Comparison of ENCODE assay signal across 15 mouse cellular contexts in the genomic region with DNA sequence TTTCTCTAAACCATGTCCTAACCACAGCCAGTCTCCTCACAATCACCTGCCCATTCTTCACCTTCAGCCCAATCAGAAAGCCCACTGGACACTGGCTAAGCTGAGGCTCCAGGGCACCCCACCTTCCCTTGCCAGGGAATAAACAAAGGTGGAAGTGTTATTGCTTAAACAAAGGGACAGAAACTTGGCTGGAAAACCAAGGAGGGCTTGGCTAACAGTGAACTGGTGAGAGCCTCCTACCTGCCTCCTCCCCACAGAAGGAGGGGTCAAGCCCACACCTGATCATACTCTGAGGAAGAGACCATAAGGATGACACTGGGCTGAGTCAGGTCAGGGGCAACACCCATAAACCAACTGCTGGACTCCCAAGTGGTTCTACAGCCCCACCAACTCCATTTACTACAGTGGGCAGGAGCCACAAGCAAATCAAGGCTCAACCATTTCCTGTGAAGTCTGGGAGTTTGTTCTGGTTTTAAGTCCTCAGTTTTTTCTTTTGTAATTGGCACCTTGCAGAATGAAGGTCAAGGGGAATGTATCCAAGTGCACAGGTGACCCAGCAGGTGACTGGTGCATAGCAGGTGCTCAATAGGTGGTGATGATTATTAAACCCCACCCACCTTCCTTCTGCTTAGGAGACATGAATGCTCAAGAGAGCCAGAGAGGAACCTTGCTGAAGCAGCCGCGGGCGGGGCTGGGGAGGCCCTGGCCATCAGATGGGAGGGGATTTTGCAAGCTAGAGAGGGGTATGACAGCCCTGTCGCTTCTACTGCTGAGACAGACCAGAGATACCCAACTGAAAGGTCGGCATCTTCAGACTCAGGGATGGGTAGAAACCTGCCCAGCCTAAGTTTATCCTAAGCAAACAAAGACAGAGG. TPM values are rescaled to one million over a fixed set of nuclear protein-coding genes. Genes with fewer than 3 reads are reported as not detected.
DNase-seq lines count a peak whose midpoint lies in the region; ATAC-seq and TF ChIP-seq lines count a peak whose summit lies in the region.
"Had no signal": no experiment of that assay in that cellular context is flagged by ENCODE, and none has a peak within 500 bp of the region (broad histone marks: within the 10 kb centered on the region; RNA-seq: fewer than 3 reads in every experiment).

No protein-coding gene starts in this region.

- H3K4me1 ChIP-seq in heart, embryonic 13.5 days: peaks cover 96% of the 10 kb centered on the region
- H3K4me1 ChIP-seq in ES-E14 (ENCODE audit: control insufficient read depth in 2 of 2, insufficient read depth in 2 of 2, low read length in 2 of 2, poor library complexity in 1 of 2): peaks cover 4 to 77% of the 10 kb centered on the region in 2 experiments
- peaks cover 57% of the 10 kb centered on the region for H3K4me1 ChIP-seq in kidney, adult 2 months (ENCODE audit: control insufficient read depth, insufficient read depth, low read length)
- H3K4me1 ChIP-seq: hindbrain, embryonic 15.5 days had no signal

- peak overlapping the region; percentile 63 for H3K9ac ChIP-seq in heart, embryonic 13.5 days
- H3K9ac ChIP-seq in ES-E14 (ENCODE audit: insufficient read depth, low read depth, low read length, poor library complexity, severe bottlenecking): no peak overlapping the region
- H3K9ac ChIP-seq: hindbrain, embryonic 15.5 days; neural tube, embryonic 12.5 days had no signal

- no peak for TF ChIP-seq CTCF in kidney, adult 2 months (conservative IDR thresholded peaks at IDR 0.05; ENCODE audit: insufficient read depth, insufficient read length, low read depth, low read length)

- no peak overlapping the region for H3K27ac ChIP-seq in heart, embryonic 13.5 days (replicated peaks)
- 0 out of 2 replicates have a peak overlapping the region, but pooled peaks have one; percentile 49 for H3K27ac ChIP-seq in ES-E14 (ENCODE audit: insufficient read depth, low read depth, low read length, poor library complexity, severe bottlenecking)
- H3K27ac ChIP-seq in kidney, adult 2 months (ENCODE audit: insufficient read depth, low read depth, low read length): peak overlapping the region; percentile 98
- H3K27ac ChIP-seq: hindbrain, embryonic 15.5 days; neural tube, embryonic 12.5 days had no signal

- TF ChIP-seq POLR2A in kidney, adult 2 months (IDR thresholded peaks at IDR 0.05; ENCODE audit: low read depth, low read length): no peak

- H3K36me3 ChIP-seq in heart, embryonic 13.5 days: no peaks in the 10 kb centered on the region
- peaks cover 2% of the 10 kb centered on the region; the same call in 1 of the 2 replicates for H3K36me3 ChIP-seq in ES-E14 (ENCODE audit: control insufficient read depth, insufficient read depth, low read length, poor library complexity, severe bottlenecking)
- H3K36me3 ChIP-seq in kidney, adult 2 months (ENCODE audit: control insufficient read depth, insufficient read depth, low read length): peaks cover under 1% of the 10 kb centered on the region; the same call in 1 of the 2 replicates
- H3K36me3 ChIP-seq: hindbrain, embryonic 15.5 days; neural tube, embryonic 12.5 days had no signal

- H3K4me3 ChIP-seq in heart, embryonic 13.5 days: no peak overlapping the region
- H3K4me3 ChIP-seq in ES-E14 (ENCODE audit: insufficient read depth in 1 of 2, low read depth in 1 of 2, low read length in 2 of 2, poor library complexity in 1 of 2, severe bottlenecking in 1 of 2): no peak overlapping the region; a peak in 1 of 4 replicates
- no peak overlapping the region; the same call in 1 of the 2 replicates for H3K4me3 ChIP-seq in kidney, adult 2 months (ENCODE audit: insufficient read depth, low read depth, low read length)
- H3K4me3 ChIP-seq: hindbrain, embryonic 15.5 days; neural tube, embryonic 12.5 days had no signal

- H3K27me3 ChIP-seq in heart, embryonic 13.5 days (replicated peaks): no peaks in the 10 kb centered on the region
- H3K27me3 ChIP-seq in kidney, adult 2 months (replicated peaks; ENCODE audit: control insufficient read depth, insufficient read depth, low read length): no peaks in the 10 kb centered on the region
- H3K27me3 ChIP-seq: hindbrain, embryonic 15.5 days; neural tube, embryonic 12.5 days had no signal

- no peak for DNase-seq in heart, adult 11 months
- DNase-seq in ES-E14 (ENCODE audit: low read depth, low spot score): no peak
- DNase-seq in kidney, adult 2 months: peak; percentile 81
- peak; percentile 68 for DNase-seq in lung, postnatal 36 days
- DNase-seq in B cell, adult 2 months: no peak
- DNase-seq in natural killer cell, adult 2 months (ENCODE audit: low spot score in 2 of 2): no peak
- no peak for DNase-seq in adrenal gland, postnatal 14 days
- DNase-seq: gastrocnemius, postnatal 10 days; right cerebral cortex, postnatal 4 days had no signal

- WGBS in heart, embryonic 13.5 days: 26% methylated on average over 5 of the region's 5 CpGs
- 10% methylated on average over 5 of the region's 5 CpGs for WGBS in kidney, adult 2 months

- H3K4me2 ChIP-seq in heart, embryonic 13.5 days: no peak overlapping the region
- H3K4me2 ChIP-seq: hindbrain, embryonic 15.5 days; neural tube, embryonic 12.5 days had no signal

- no peaks in the 10 kb centered on the region for H3K9me3 ChIP-seq in heart, embryonic 13.5 days
- no peaks in the 10 kb centered on the region for H3K9me3 ChIP-seq in ES-E14 (ENCODE audit: control insufficient read depth, insufficient read depth, low read depth, low read length)
- H3K9me3 ChIP-seq: hindbrain, embryonic 15.5 days; neural tube, embryonic 12.5 days had no signal

- in situ Hi-C loops in ES-E14 (cut with MboI; ENCODE audit: low sequenced_read_pairs in 2 of 2, unreplicated experiment in 2 of 2): no loop called here

- ATAC-seq in heart, embryonic 13.5 days (ENCODE audit: extremely low read depth, insufficient number of reproducible peaks, low FRiP score, low TSS enrichment): no peak
- ATAC-seq: activated CD4-positive, CD25-positive, alpha-beta regulatory T cell, adult 4 months had no signal

TF ChIP-seq in ES-E14, 5 proteins besides CTCF, POLR2A, EP300 and RAD21:
- TF ChIP-seq HCFC1 (IDR thresholded peaks at IDR 0.05; ENCODE audit: borderline replicate concordance, insufficient read depth, low read length) (no peak), ZC3H11A (IDR thresholded peaks at IDR 0.05; ENCODE audit: borderline replicate concordance, low read depth, low read length) (no peak), ZNF384 (IDR thresholded peaks at IDR 0.05; ENCODE audit: low read depth, low read length) (no peak), MAFK (IDR thresholded peaks at IDR 0.05; ENCODE audit: insufficient read depth, low read depth, low read length) (no peak), CHD2 (IDR thresholded peaks at IDR 0.05; ENCODE audit: low read depth, low read length) (no peak)

RNA-seq across cellular contexts. Expression of gene Sdc4, which starts 8.2 kb away (rescaled TPM):
- polyA plus RNA-seq in heart, embryonic 13.5 days (2015; fragmentation: Nextera tagmentation; extraction: Ambion mirVana): 36.6 and 46.5 TPM in 2 replicates
- total RNA-seq in ES-E14 (2012; rRNA removed): 102 and 172 TPM in 2 replicates
- 194 and 212 TPM in 2 replicates for polyA plus RNA-seq in kidney, adult 2 months (2012; rRNA removed)
- 153 and 208 TPM in 2 replicates for total RNA-seq in adrenal gland, postnatal 14 days (2021)
- total RNA-seq: megakaryocyte progenitor cell, adult 5-6 weeks had no signal

RNA-seq across cellular contexts. Expression of gene Sys1, which starts 21.3 kb away (rescaled TPM):
- 37.2 and 43.0 TPM in 2 replicates for polyA plus RNA-seq in heart, embryonic 13.5 days (2015; fragmentation: Nextera tagmentation; extraction: Ambion mirVana)
- 47.6 and 51.1 TPM in 2 replicates for total RNA-seq in ES-E14 (2012; rRNA removed)
- 94.5 and 122 TPM in 2 replicates for polyA plus RNA-seq in kidney, adult 2 months (2012; rRNA removed)
- 31.2 and 34.2 TPM in 2 replicates for total RNA-seq in adrenal gland, postnatal 14 days (2021)

RNA-seq across cellular contexts. Expression of gene Gm20458, which starts 25.3 kb away (rescaled TPM):
- polyA plus RNA-seq in heart, embryonic 13.5 days (2015; fragmentation: Nextera tagmentation; extraction: Ambion mirVana): 8.7 and 11.7 TPM in 2 replicates
- 2.1 TPM in 1 of 2 replicates, not detected in the other for total RNA-seq in ES-E14 (2012; rRNA removed)
- 22.1 and 23.4 TPM in 2 replicates for polyA plus RNA-seq in kidney, adult 2 months (2012; rRNA removed)
- total RNA-seq in adrenal gland, postnatal 14 days (2021): 0.82 and 5.9 TPM in 2 replicates
- total RNA-seq: megakaryocyte progenitor cell, adult 5-6 weeks had no signal

RNA-seq across cellular contexts. Expression of gene Matn4, which starts 30.5 kb away (rescaled TPM):
- 5.2 and 7.7 TPM in 2 replicates for polyA plus RNA-seq in heart, embryonic 13.5 days (2015; fragmentation: Nextera tagmentation; extraction: Ambion mirVana)
- total RNA-seq in ES-E14 (2012; rRNA removed): 1.7 and 2.3 TPM in 2 replicates
- 1.4 and 2.6 TPM in 2 replicates for polyA plus RNA-seq in kidney, adult 2 months (2012; rRNA removed)
- 1.7 and 2.3 TPM in 2 replicates for total RNA-seq in adrenal gland, postnatal 14 days (2021)
- total RNA-seq: megakaryocyte progenitor cell, adult 5-6 weeks had no signal

RNA-seq across cellular contexts. Expression of gene Rbpjl, which starts 32.5 kb away (rescaled TPM):
- polyA plus RNA-seq in heart, embryonic 13.5 days (2015; fragmentation: Nextera tagmentation; extraction: Ambion mirVana): 0.21 and 0.23 TPM in 2 replicates
- 0.04 TPM in 1 of 2 replicates, not detected in the other for total RNA-seq in ES-E14 (2012; rRNA removed)
- polyA plus RNA-seq in kidney, adult 2 months (2012; rRNA removed): 0.04 TPM in 1 of 2 replicates, not detected in the other
- total RNA-seq in adrenal gland, postnatal 14 days (2021): not detected in 2 replicates
- total RNA-seq: megakaryocyte progenitor cell, adult 5-6 weeks had no signal
- polyA plus RNA-seq: activated CD4-positive, CD25-positive, alpha-beta regulatory T cell, adult 4 months; embryonic facial prominence, embryonic 11.5 days had no signal

Comparison
In these comparisons a context has a peak if more than half of its experiments do, and no peak if none do; other contexts are left out.
1. DNase-seq: peak in kidney, adult 2 months (single experiment) and lung, postnatal 36 days (single experiment); none in heart, adult 11 months (single experiment), ES-E14 (single experiment), B cell, adult 2 months (0 of 2), natural killer cell, adult 2 months (0 of 2) and adrenal gland, postnatal 14 days (single experiment).